Mouse (Mus musculus): ENCODE measurements around the gene Rnf34. TPM values are rescaled to one million over a fixed set of nuclear protein-coding genes. Genes with fewer than 3 reads are reported as not detected.
A peak's percentile ranks its signal among the peaks of the same experiment; 100 is the strongest.

Rnf34 gene
- total RNA-seq, 2 experiments from 2014 or later: 15.9 to 26.0 TPM

- peak; percentile 35 to 41 for DNase-seq (ENCODE audit: low spot score in 2 of 2)
These were observed 49.3 kb downstream of the Rnf34 start for GRCm38 (mm10) chr5:122898963-122899776.

- peak; percentile 90 to 94 for DNase-seq (ENCODE audit: low spot score in 2 of 2)
These were observed 50.1 kb downstream of the Rnf34 start for GRCm38 (mm10) chr5:122899777-122900557.

- DNase-seq (ENCODE audit: low spot score in 2 of 2): no peak
These were observed 50.8 kb downstream of the Rnf34 start for GRCm38 (mm10) chr5:122900558-122901171.

GRCm38 (mm10) chr5:122901179-122901578 lies 51.3 kb downstream of the Rnf34 start:
- no peak for DNase-seq (ENCODE audit: low spot score in 2 of 2)

GRCm38 (mm10) chr5:122901666-122902065 lies 51.8 kb downstream of the Rnf34 start:
- no peak for DNase-seq (ENCODE audit: low spot score in 2 of 2)

- DNase-seq (ENCODE audit: low spot score in 2 of 2): no peak
These were observed 52.4 kb downstream of the Rnf34 start for GRCm38 (mm10) chr5:122902228-122902627.

GRCm38 (mm10) chr5:122903165-122903564 lies 53.3 kb downstream of the Rnf34 start:
- no peak for DNase-seq (ENCODE audit: low spot score in 2 of 2)

- DNase-seq (ENCODE audit: low spot score in 2 of 2): no peak
These were observed 57.3 kb downstream of the Rnf34 start for GRCm38 (mm10) chr5:122907182-122907581.

- DNase-seq (ENCODE audit: low spot score in 2 of 2): no peak
These were observed 58.2 kb downstream of the Rnf34 start for GRCm38 (mm10) chr5:122908001-122908400.

- DNase-seq (ENCODE audit: low spot score in 2 of 2): no peak
These were observed 59.6 kb downstream of the Rnf34 start for GRCm38 (mm10) chr5:122909481-122909880.

GRCm38 (mm10) chr5:122912863-122913262 lies 63.0 kb downstream of the Rnf34 start:
- no peak for DNase-seq (ENCODE audit: low spot score in 2 of 2)

- DNase-seq (ENCODE audit: low spot score in 2 of 2): no peak
These were observed 66.3 kb downstream of the Rnf34 start for GRCm38 (mm10) chr5:122916147-122916546.

GRCm38 (mm10) chr5:122917982-122918711 lies 68.3 kb downstream of the Rnf34 start:
- no peak for DNase-seq (ENCODE audit: low spot score in 2 of 2)

GRCm38 (mm10) chr5:122920557-122920956 lies 70.7 kb downstream of the Rnf34 start:
- no peak for DNase-seq (ENCODE audit: low spot score in 2 of 2)

Other genes with a start within 250 kb of the Rnf34 start
- gene Ift81, start 235.5 kb upstream of the Rnf34 start, total RNA-seq (2021): 10 to 100 TPM; 10.9 to 18.3 TPM
- gene P2rx7, start 206.1 kb upstream of the Rnf34 start, total RNA-seq (2021): 1 to 10 TPM; 1.6 to 4.0 TPM
- 10 to 100 TPM; 36.2 to 41.3 TPM for gene P2rx4, start 142.5 kb upstream of the Rnf34 start, total RNA-seq (2021)
- 10 to 100 TPM; 26.7 to 36.4 TPM for gene Camkk2, start 70.6 kb upstream of the Rnf34 start, total RNA-seq (2021)
- 100 to 1,000 TPM; 148 to 156 TPM for gene Anapc5, start 28.7 kb upstream of the Rnf34 start, total RNA-seq (2021)
- gene Kdm2b, start 139.8 kb downstream of the Rnf34 start, total RNA-seq (2021): 10 to 100 TPM; 13.0 to 13.7 TPM
- 10 to 100 TPM; 10.1 to 11.0 TPM for gene Orai1, start 165.0 kb downstream of the Rnf34 start, total RNA-seq (2021)
- not detected for gene Morn3, start 197.0 kb downstream of the Rnf34 start, total RNA-seq (2021)
- 10 to 100 TPM; 22.2 to 68.8 TPM for gene Tmem120b, start 218.4 kb downstream of the Rnf34 start, total RNA-seq (2021)